Mouse (Mus musculus) CH12.LX (cell line): Measurements from ENCODE around the gene Cbx4.

Experiments used
- CHD2 ChIP-seq: IDR thresholded peaks from 2 replicates; pipeline ENCODE4 v1.6.1; 2011; ENCODE audit warnings: low read length, improper control_type of control experiment
- CTCF ChIP-seq, 2 experiments: IDR thresholded peaks in 1 of 2; conservative IDR thresholded peaks in 1 of 2; 2 replicates each; pipeline ENCODE4 v1.5.1; 2011 to 2012; ENCODE audit warnings: low read depth in 2 of 2, low read length in 2 of 2, improper control_type of control experiment in 1 of 2, inconsistent platforms in 1 of 2, mild to moderate bottlenecking in 1 of 2, moderate library complexity in 1 of 2
- EP300 ChIP-seq: IDR thresholded peaks from 2 replicates; pipeline ENCODE4 v1.6.1; 2011; ENCODE audit warnings: low read length, improper control_type of control experiment
- HCFC1 ChIP-seq: IDR thresholded peaks from 2 replicates; pipeline ENCODE4 v1.6.1; 2012; ENCODE audit warnings: low read depth, mild to moderate bottlenecking, inconsistent platforms, low read length, improper control_type of control experiment
- MAFK ChIP-seq: IDR thresholded peaks from 2 replicates; pipeline ENCODE4 v1.6.1; 2011; ENCODE audit warnings: low read length, improper control_type of control experiment; ENCODE audit not compliant: insufficient replicate concordance
- MYC ChIP-seq: IDR thresholded peaks from 2 replicates; pipeline ENCODE4 v1.6.1; 2011; ENCODE audit warnings: low read depth, mild to moderate bottlenecking, improper control_type of control experiment, low read length
- POLR2A ChIP-seq: IDR thresholded peaks from 2 replicates; pipeline ENCODE4 v1.6.1; 2011; ENCODE audit warnings: low read depth, mild to moderate bottlenecking, improper control_type of control experiment, low read length
- SIN3A ChIP-seq: IDR thresholded peaks from 2 replicates; pipeline ENCODE4 v1.6.1; 2012; ENCODE audit warnings: low read length, improper control_type of control experiment, inconsistent platforms
- TCF12 ChIP-seq: IDR thresholded peaks from 2 replicates; pipeline ENCODE4 v1.6.1; 2014; ENCODE audit warnings: low read depth, mild to moderate bottlenecking, inconsistent platforms, low read length, improper control_type of control experiment
- USF1 ChIP-seq: IDR thresholded peaks from 2 replicates; pipeline ENCODE4 v1.6.1; 2014; ENCODE audit warnings: low read depth, mild to moderate bottlenecking, inconsistent platforms, low read length, improper control_type of control experiment
- ZNF384 ChIP-seq: IDR thresholded peaks from 2 replicates; pipeline ENCODE4 v1.6.1; 2012; ENCODE audit warnings: low read depth, low read length, improper control_type of control experiment, inconsistent platforms

DNA sequence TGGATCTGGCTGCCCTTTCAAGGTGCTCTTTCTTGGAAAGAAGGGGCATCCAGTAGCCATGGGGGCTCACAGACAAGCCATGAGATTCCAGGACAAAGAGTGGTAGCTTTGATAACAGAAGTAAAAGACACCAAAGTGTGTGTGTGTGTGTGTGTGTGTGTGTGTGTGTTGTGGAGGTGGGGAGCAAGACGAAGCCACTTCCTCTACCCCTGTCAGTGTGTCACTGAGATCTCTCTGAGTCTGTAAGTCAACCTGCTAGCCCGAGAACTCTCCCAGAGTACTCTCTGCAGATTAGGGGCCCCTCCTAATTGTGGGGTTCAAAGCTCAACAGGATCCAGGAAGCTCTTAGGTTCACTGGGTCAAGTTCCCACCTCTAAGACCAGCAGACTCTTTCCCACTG lies 35.7 kb downstream of the Cbx4 start:
- TF ChIP-seq USF1: no peak
- no peak for TF ChIP-seq HCFC1
- no peak for TF ChIP-seq POLR2A
- TF ChIP-seq EP300: no peak
- no peak for TF ChIP-seq CTCF (conservative IDR thresholded peaks at IDR 0.05 in 1 of 2, IDR thresholded peaks at IDR 0.05 in 1 of 2; ENCODE audit: low read depth in 2 of 2, low read length in 2 of 2)
- TF ChIP-seq SIN3A: no peak
- no peak for TF ChIP-seq CHD2
- no peak for TF ChIP-seq MYC
- TF ChIP-seq MAFK: no peak
- TF ChIP-seq ZNF384: no peak
- no peak for TF ChIP-seq TCF12
